Mouse (Mus musculus): ENCODE data around the gene Zfp280d.

- TF ChIP-seq MAX (IDR thresholded peaks at IDR 0.05), result no peak
- no peak for TF ChIP-seq MYOD1 (IDR thresholded peaks at IDR 0.05; ENCODE audit: control insufficient read depth, insufficient read length, low read depth)
- no peak for TF ChIP-seq CTCF (IDR thresholded peaks at IDR 0.05; ENCODE audit: control insufficient read depth, insufficient read depth, insufficient read length)
- no peak for TF ChIP-seq USF1 (IDR thresholded peaks at IDR 0.05; ENCODE audit: low read depth)
- no peak for TF ChIP-seq FOSL1 (IDR thresholded peaks at IDR 0.05; ENCODE audit: insufficient read depth, low read length, poor library complexity, severe bottlenecking)
Observed at GRCm38 (mm10) chr9:72336069-72336468, 61.4 kb downstream of the Zfp280d start.
